Mouse (Mus musculus) liver, postnatal 0 days (tissue): ENCODE measurements at regions not wholly inside any gene's neighbourhood (a gene's known extent, or its start where the extent isn't known, plus 50 kb on each side); places are given as distances from the start of the nearest gene placed in this dataset.

Experiments
- CTCF ChIP-seq: sonication (generic); IDR thresholded peaks from 2 replicates; pipeline ENCODE4 v1.5.1; 2016; ENCODE audit warnings: antibody characterized with exemption, low read depth
- EP300 ChIP-seq: IDR thresholded peaks from 2 replicates; pipeline ENCODE4 v1.6.1; 2016; ENCODE audit warnings: antibody characterized with exemption, low read depth, mild to moderate bottlenecking

GRCm38 (mm10) chr13:97341218-97341889 is 100.4 kb downstream of the Enc1 start:
- TF ChIP-seq EP300 (no peak), CTCF (no peak)
